Mouse (Mus musculus) adrenal gland, adult 8-10 months (tissue): ENCODE measurements around the gene 1500011B03Rik. TPM values are rescaled to one million over a fixed set of nuclear protein-coding genes. Genes with fewer than 3 reads are reported as not detected.

Experiments
- DNase-seq: peaks from one replicate; pipeline ENCODE4 v3.0.0; 2022
- total RNA-seq, 4 experiments: library from RNA; stranded (reverse); gene quantifications; 2 replicates each; pipeline ENCODE4 v1.2.4; 2022

The 1500011B03Rik gene
- total RNA-seq, 4 experiments from 2014 or later: 37.3 to 58.7 (median 43.6) TPM

DNA sequence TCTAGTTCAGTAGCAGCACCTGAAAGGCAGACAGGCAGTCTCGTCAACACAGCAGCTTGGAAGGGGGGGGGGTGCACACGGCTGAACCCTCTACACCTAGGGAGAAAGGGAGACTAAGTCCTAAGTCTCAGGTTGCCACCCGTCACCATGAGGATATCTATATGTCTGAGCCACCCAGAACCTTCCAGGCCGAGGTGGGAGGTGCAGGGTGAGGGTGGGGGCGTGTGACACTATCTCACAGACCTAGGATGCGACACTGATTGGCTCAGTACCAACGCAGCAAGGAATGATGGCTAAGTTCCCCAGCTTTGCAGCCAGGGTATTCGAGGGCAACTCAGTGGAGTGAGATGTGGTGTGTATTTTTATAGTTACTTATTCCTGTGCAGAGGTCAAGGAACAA is 14.9 kb downstream of the 1500011B03Rik start:
- DNase-seq: no peak

- DNase-seq: no peak
These were observed 15.4 kb downstream of the 1500011B03Rik start for GRCm38 (mm10) chr5:114807893-114808292.

DNA sequence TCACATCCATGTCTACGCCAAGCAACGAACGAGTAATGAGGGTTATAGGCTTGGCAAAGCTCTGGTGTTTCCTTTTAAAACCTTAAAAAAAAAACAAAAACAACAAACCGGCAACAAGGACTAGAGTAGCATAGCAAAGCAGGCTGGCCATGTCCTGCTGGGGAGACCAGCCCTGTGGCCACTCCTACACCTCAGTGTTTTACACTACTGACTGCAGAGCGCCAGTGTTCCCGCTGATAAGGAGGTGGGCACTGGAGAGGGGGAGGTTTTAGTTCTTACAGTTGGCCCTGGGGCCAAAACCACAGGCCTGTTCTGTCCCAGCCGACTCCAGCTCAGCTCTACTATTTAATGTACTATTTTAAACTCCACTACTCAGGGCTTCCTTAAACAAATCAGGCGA is 15.8 kb downstream of the 1500011B03Rik start:
- no peak for DNase-seq

DNA sequence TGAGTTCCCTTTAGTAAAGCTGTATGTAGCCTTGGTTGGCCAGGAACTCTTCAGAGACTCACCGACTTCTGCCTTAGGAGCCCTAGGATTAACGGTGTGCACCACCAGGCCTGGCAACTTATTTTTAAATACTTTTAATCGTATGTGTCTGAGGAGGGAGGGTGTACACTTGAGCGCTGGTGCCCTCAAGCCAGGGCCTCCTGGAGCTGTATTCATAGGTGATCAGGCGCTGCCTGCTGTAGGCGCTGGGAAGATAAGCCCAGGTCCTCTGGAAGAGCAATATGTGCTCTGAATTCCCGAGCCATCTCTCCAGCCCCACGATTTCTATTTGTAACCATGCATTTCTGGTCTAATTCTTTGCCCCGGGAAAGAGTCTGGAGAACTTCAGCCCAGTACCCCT is 16.2 kb downstream of the 1500011B03Rik start:
- DNase-seq: no peak

GRCm38 (mm10) chr5:114806636-114807035 is 16.6 kb downstream of the 1500011B03Rik start:
- DNase-seq: no peak

DNA sequence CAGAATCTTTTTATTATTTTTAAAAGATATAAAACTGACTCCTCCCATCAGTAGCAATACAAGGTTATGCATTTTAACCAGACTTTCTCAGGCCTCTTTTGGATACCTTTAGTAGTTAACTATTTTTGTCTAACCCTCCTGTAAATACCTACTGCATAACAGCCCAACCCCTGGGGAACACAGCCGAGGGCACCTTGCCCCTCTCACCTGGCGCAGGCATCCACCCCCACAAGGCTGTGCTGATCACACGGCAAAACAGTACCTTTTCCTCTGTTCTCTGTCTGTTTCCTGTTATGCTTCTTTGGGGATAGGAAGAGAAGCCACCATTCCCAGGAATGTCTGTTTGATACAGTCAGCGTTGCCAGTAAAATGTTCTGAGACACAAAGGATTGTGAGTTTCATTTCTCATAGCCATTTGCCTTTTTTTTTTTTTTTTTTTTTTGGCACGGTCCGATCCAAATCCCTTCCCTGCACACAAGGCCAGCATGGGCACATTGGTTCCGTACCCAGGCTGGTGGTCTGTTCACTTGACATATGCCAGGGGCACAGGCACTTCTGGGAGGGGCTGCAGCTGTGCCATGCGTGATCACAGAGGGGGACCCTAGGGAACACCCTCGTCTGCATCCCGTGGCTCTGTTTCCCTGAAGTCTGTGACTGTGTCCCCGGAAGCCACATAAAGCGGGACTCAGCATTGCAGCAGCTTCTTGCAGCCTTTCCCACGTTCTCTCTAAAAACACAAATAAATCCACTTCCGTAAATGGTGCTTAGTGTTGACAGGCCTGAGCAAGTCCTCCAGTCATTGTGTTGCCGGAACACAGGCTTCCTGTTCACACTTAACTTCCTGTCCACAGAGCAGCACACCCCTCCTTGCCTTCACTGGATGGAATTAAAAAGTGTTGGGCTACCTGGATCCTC is 17.6 kb downstream of the 1500011B03Rik start:
- DNase-seq: no peak

DNA sequence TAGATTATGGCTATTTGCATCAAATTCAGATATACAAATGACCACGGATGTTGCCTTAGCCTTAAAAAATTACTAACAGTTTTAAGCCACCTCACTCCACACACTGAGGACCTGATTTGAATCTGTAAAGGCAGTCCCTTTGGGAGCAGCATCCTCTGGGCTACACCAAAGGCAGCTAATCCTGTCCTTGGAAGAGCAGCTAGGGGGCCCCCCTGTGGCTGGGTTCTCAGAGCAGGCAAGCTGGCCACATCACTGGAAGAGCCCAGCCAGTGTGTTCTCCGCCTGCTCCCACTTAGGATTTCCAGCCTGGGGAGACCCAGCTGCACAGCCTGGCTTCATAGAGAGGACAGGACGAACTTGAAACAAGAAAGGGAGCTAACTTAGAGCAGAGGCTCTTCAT is 18.3 kb downstream of the 1500011B03Rik start:
- DNase-seq: no peak

- no peak for DNase-seq
These were observed 18.9 kb downstream of the 1500011B03Rik start for GRCm38 (mm10) chr5:114804335-114804734.

- DNase-seq: no peak
These were observed 20.0 kb downstream of the 1500011B03Rik start for GRCm38 (mm10) chr5:114803231-114803630.

DNA sequence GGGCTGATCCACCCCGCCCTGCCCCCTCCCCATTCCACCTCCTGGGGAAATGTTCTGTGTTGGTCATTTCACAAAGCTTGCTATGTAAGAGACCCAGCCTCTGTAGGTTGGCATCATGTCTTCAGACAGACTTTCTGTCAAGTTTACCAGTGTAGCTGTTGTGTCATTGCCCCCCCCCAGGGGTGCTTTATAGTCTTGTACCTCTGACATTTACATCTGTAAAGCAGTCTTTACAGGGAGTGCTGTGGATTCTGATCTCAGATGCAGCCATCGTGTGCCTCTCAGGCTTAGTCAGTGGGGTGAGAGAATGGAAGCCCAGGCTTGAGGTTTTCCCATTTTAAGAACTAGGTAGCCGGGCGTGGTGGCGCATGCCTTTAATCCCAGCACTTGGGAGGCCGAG is 21.4 kb downstream of the 1500011B03Rik start:
- no peak for DNase-seq

DNA sequence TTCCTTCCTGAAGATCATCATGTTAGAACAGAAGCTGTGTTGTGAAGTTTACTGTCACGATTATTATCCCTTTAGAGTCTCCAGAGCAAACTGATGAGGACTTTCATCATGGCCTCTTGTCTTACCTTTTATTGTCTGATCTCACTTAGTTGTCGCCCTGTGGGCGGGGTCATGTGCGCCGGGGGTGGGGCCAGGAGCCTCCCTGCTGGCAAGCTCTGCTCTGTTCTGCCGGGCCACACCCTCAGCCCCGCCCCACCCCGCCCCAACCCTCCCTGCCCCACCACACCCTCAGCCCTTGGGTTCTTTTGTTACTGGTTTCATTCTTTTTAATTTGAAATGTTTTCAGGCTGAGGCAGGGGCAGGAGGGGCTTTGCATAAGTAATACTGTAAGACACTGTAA is 22.2 kb downstream of the 1500011B03Rik start:
- DNase-seq: no peak

DNA sequence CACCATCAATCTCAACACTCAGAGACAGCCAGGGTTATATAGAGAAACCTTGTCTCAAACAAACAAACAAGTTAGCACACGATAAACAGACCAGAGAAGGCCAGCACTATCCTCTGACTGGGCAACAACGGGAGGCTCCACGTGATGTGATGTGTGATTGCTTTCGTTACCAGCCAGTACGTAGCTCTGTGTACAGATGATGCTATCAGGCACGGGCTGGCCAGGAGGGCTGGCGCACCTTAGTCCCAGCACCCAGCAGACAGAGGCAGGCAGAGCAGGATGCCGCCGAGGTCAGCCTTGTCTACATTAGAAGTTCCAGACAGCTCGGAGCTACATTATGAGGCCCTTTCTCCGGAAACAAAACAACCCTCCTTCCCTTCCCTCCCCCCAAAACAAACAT is 23.4 kb downstream of the 1500011B03Rik start:
- DNase-seq: no peak

GRCm38 (mm10) chr5:114797253-114797652 is 26.0 kb downstream of the 1500011B03Rik start:
- no peak for DNase-seq

DNA sequence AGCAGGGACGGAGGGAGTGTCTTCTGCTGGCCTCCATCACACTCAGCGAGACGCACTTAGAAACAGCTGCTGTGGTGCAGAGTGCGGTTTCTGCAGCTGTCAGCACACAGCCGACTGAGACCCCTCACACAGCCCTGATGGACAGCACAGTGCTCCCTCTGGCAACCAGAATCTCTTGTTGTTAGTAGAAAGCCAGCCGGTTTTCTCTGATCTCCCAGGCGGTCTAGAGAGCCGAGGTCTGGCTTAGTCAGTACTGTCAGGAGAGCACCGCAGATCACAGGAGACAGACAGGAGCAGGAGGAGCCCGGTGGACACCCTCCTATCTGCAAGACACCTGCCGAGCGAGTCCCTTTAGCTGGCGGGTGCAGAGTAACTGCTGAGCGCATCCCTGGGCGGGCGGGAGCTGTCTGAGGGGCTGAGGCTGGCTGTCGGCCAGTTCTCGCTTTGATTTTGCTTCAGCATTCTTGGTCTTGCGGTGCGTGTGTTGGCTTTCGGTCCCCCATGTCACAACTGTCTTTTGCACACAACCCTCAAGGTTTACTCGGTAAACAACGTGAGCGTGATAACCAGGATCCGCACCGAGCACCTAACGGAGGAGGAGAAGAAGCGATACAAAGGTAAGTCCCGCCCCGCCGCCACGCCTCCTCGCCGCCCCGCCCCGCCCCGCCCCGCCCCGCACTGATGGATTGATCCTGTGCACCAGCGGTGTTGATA is 26.8 kb downstream of the 1500011B03Rik start:
- DNase-seq: no peak

GRCm38 (mm10) chr5:114795653-114796052 is 27.6 kb downstream of the 1500011B03Rik start:
- DNase-seq: no peak

DNA sequence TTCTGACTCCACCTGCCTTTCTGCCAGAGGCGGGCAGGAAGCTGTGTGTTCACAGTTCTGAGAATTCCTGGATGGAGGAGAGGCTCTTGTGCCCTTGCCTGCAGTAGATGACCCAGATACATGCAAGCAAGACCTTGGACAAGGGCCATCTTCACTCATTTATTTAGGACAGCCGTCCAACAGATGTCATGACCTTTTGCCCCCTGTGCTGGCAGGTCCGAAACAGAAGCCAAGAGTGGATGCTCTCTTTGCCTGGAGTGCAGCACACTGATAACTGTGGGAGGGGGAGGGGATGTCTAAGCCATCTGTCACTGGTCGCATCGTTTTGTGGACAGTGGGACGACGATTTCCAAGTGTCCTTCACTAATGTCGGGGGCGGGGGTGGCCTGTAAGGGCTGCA is 28.0 kb downstream of the 1500011B03Rik start:
- peak; percentile 74 for DNase-seq

DNA sequence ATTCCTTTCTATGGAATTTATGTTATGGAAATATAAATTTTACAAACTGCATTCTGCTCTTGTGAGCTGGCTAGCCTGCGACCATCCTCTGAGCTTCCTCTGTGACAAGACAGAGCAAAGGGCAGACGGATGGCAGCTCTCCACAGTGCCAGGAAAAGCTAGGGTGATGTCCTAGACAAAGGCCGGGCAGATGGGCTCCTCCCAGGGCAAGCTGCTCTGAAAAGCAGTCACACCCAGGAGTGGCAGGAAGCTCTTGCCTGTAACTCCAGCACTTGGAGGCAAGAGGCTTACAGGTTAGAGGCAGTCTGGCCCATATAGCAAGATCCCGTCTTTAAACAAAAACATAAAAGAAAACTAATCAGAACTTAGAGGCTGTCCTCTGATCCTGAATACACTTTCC is 28.7 kb downstream of the 1500011B03Rik start:
- no peak for DNase-seq

DNA sequence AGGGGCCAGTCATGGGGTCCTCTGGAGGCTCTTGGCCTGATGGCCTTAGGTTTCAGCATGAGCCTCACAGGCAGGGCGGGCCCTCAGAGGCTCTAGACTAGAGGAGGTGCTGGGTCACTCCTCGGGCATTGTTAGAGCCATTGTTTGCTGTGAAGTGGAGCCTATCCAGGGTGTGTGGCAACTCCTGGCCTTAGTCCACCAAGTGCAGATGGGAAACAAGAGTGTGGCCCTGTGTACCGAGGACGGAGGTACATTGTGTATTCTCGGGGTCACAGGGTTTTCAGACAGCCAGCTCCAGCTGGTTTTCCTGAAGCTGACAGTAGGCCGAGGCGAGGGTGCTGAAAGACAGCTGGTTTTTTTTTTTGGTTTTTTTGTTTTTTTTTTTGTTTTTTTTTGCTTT is 30.0 kb downstream of the 1500011B03Rik start:
- no peak for DNase-seq

DNA sequence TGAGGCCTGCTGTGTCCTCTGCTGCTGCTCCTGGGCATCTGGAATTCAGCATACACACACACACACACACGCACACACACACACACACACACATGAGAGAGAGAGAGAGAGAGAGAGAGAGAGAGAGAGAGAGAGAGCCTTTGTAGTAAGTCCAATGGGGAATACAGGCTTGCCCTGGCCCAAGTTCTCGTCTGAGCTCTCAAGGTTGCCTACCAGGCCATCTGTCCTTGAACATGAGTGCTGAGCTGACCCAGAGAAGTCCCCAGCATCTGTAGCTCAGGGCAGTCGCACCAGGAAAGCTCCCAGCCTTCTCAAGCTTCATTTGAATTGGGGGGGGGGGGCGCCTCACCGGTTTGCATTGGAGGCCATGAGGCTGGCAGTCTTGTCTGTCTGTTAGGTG is 38.1 kb downstream of the 1500011B03Rik start:
- peak; percentile 70 for DNase-seq

DNA sequence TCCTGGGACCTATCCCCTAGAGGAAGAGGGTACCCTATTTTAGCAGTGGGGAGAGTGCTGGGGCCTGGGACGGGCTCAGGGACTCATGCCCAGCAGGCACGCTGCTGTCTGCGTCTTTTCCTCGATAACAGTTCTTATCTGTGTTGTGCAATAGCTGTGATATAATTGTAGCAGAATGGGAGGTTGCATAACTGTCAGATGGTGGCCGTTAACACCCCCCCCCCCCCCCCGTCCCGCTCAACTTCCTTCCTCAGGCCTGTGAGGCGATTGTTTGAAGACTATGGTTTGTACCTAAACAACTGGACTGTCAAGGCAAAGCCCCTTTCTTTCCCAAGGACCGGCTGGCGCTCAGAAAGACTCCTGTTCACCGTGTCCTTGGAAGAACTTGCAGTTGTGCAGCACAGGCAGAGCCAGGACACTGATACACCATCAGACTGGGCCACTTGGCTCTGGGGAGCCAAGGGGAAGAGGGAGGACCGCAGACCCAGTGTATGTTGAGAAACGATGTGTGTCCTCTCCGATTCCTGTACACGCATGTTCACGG is 38.6 kb downstream of the 1500011B03Rik start:
- DNase-seq: peak; percentile 37

DNA sequence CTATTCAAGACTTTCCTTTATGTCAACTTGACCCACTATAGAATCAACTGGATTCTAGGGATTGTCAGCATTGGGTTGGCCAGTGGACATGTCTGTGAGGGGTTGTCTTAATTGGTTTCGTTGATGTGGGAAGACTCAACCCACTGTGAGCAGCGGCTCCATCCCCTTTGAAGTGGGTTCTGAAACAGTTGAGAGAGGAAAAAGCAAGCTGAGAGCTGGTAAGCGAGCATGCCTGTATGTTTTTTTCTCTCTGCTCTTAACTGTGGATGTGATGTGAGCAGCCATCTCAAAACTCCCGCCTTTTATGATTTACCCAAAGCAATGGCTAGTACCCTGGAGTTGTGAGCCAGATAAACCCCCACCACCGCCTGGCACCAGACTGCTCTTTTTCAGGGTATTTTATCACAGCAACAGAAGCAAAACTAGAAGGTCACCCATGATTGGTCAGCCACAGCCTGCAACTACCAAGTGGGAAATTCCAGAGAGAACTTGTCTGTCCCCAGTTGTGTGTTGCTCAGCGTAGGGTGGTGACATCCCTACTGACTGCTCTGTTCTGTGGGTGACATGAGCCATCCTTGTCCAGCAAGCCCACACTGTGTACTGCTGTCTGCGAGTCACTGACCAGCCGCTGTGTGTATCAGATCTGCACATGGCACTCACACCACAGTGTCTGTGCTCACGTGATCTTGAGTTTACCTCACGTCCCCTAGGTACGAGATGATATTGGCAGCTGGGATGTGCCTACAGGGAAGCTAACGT is 39.7 kb downstream of the 1500011B03Rik start:
- no peak for DNase-seq

- no peak for DNase-seq
These were observed 40.3 kb downstream of the 1500011B03Rik start for GRCm38 (mm10) chr5:114782991-114783390.

- DNase-seq: no peak
These were observed 42.4 kb downstream of the 1500011B03Rik start for GRCm38 (mm10) chr5:114780912-114781311.
